ENCODE assay signal across 9 mouse cellular contexts in genomic region chr1:157425741-157426427, GRCm38 (mm10). TPM values are rescaled to one million over a fixed set of nuclear protein-coding genes. Genes with fewer than 3 reads are reported as not detected.
A peak's percentile ranks its signal among the peaks of the same experiment; 100 is the strongest.
DNase-seq lines count a peak whose midpoint lies in the region; ATAC-seq and TF ChIP-seq lines count a peak whose summit lies in the region.
"Had no signal": no experiment of that assay in that cellular context is flagged by ENCODE, and none has a peak within 500 bp of the region (broad histone marks: within the 10 kb centered on the region; RNA-seq: fewer than 3 reads in every experiment).

No protein-coding gene starts in this region.

- TF ChIP-seq CTCF in lung, embryonic 14.5 days (IDR thresholded peaks at IDR 0.05; ENCODE audit: low read depth), result no peak
- no peak for TF ChIP-seq CTCF in brain, embryonic 14.5 days (IDR thresholded peaks at IDR 0.05; ENCODE audit: borderline replicate concordance, extremely low read depth, insufficient read depth, insufficient read length)

- no peak overlapping the region for H3K9ac ChIP-seq in lung, embryonic 14.5 days
- H3K9ac ChIP-seq in hindbrain, embryonic 12.5 days, result no peak overlapping the region
- no peak overlapping the region for H3K9ac ChIP-seq in midbrain, embryonic 14.5 days (replicated peaks; ENCODE audit: low read length)

- no peaks in the 10 kb centered on the region for H3K9me3 ChIP-seq in lung, embryonic 14.5 days (ENCODE audit: low read depth, low read length)
- no peaks in the 10 kb centered on the region for H3K9me3 ChIP-seq in hindbrain, embryonic 12.5 days (replicated peaks)
- H3K9me3 ChIP-seq in midbrain, embryonic 14.5 days (ENCODE audit: control insufficient read depth, low read length), result no peaks in the 10 kb centered on the region

- H3K27me3 ChIP-seq in lung, embryonic 14.5 days (ENCODE audit: insufficient read depth, low read length), result no peaks in the 10 kb centered on the region
- H3K27me3 ChIP-seq in hindbrain, embryonic 12.5 days, result no peaks in the 10 kb centered on the region
- no peaks in the 10 kb centered on the region for H3K27me3 ChIP-seq in midbrain, embryonic 14.5 days (ENCODE audit: control insufficient read depth, insufficient read depth, low read length)

- H3K4me3 ChIP-seq in lung, embryonic 14.5 days (ENCODE audit: low read depth, low read length), result no peak overlapping the region
- no peak overlapping the region for H3K4me3 ChIP-seq in hindbrain, embryonic 12.5 days
- H3K4me3 ChIP-seq in midbrain, embryonic 14.5 days (replicated peaks; ENCODE audit: low read depth, low read length), result no peak overlapping the region

- no peak overlapping the region for H3K27ac ChIP-seq in lung, embryonic 14.5 days (ENCODE audit: low read depth)
- no peak overlapping the region for H3K27ac ChIP-seq in hindbrain, embryonic 12.5 days
- peak overlapping the region; percentile 49 for H3K27ac ChIP-seq in midbrain, embryonic 14.5 days (replicated peaks; ENCODE audit: low read depth, low read length)

- no peak for TF ChIP-seq POLR2A in brain, embryonic 14.5 days (IDR thresholded peaks at IDR 0.05; ENCODE audit: borderline replicate concordance, extremely low read depth, insufficient read depth, insufficient read length, poor library complexity, severe bottlenecking)

- WGBS in lung, embryonic 14.5 days, result 31% methylated on average over 8 of the region's 8 CpGs
- 53% methylated on average over 8 of the region's 8 CpGs for WGBS in hindbrain, embryonic 12.5 days
- WGBS in midbrain, embryonic 14.5 days, result 21% methylated on average over 8 of the region's 8 CpGs

- peak overlapping the region; percentile 38 for H3K4me2 ChIP-seq in lung, embryonic 14.5 days
- peak overlapping the region; percentile 3; the same call in 1 of the 2 replicates for H3K4me2 ChIP-seq in hindbrain, embryonic 12.5 days (replicated peaks)
- H3K4me2 ChIP-seq in midbrain, embryonic 14.5 days (ENCODE audit: low read length), result peak overlapping the region; percentile 34

- ATAC-seq in lung, embryonic 14.5 days (ENCODE audit: insufficient read depth), result peak; percentile 85
- peak; percentile 69; the same call in 1 of the 2 replicates for ATAC-seq in hindbrain, embryonic 12.5 days (ENCODE audit: low FRiP score)
- peak; percentile 64; the same call in 1 of the 2 replicates for ATAC-seq in midbrain, embryonic 14.5 days (ENCODE audit: low FRiP score, low TSS enrichment)

- DNase-seq in lung, embryonic 14.5 days, result peak; percentile 77
- DNase-seq in lung, postnatal 14 days, result no peak
- peak; percentile 91 for DNase-seq in brain, embryonic 14.5 days (ENCODE audit: low read depth)
- DNase-seq in midbrain, embryonic 14.5 days, result peak; percentile 77
- DNase-seq in embryo, embryonic 11 days, result no peak
- DNase-seq in testis, postnatal 14 days (ENCODE audit: low spot score), result no peak
- DNase-seq in gastrocnemius, postnatal 4 days (ENCODE audit: low spot score in 2 of 2), result no peak
- DNase-seq: cerebellum, adult 9-11 months had no signal

- H3K4me1 ChIP-seq in lung, embryonic 14.5 days (ENCODE audit: insufficient read depth), result no peaks in the 10 kb centered on the region
- H3K4me1 ChIP-seq in hindbrain, embryonic 12.5 days, result peaks cover 7% of the 10 kb centered on the region; the same call in 1 of the 2 replicates
- peaks cover 5% of the 10 kb centered on the region; the same call in 1 of the 2 replicates for H3K4me1 ChIP-seq in midbrain, embryonic 14.5 days (ENCODE audit: control insufficient read depth, insufficient read depth, low read length)

- no peaks in the 10 kb centered on the region for H3K36me3 ChIP-seq in lung, embryonic 14.5 days (ENCODE audit: insufficient read depth)
- H3K36me3 ChIP-seq in hindbrain, embryonic 12.5 days, result no peaks in the 10 kb centered on the region
- no peaks in the 10 kb centered on the region for H3K36me3 ChIP-seq in midbrain, embryonic 14.5 days (ENCODE audit: control insufficient read depth, insufficient read depth, low read length)

RNA-seq across cellular contexts. Expression of gene Rasal2, which starts 13.5 kb away (rescaled TPM):
- polyA plus RNA-seq in lung, embryonic 14.5 days (2014; fragmentation: Nextera tagmentation; extraction: Ambion mirVana), result 10.3 TPM in 2 replicates
- polyA plus RNA-seq in brain, embryonic 14.5 days (2012; rRNA removed), result 29.5 and 39.9 TPM in 2 replicates
- 36.1 and 38.7 TPM in 2 replicates for polyA plus RNA-seq in hindbrain, embryonic 12.5 days (2016; fragmentation: Nextera tagmentation; extraction: Ambion mirVana)
- polyA plus RNA-seq in midbrain, embryonic 14.5 days (2014; fragmentation: Nextera tagmentation; extraction: Ambion mirVana), result 48.8 and 64.2 TPM in 2 replicates
- 10 to 100 TPM; 15.7 to 20.9 TPM for total RNA-seq in gastrocnemius, postnatal 4 days (2021)

RNA-seq across cellular contexts. Expression of gene Cryzl2, which starts 32.5 kb away (rescaled TPM):
- polyA plus RNA-seq in lung, embryonic 14.5 days (2014; fragmentation: Nextera tagmentation; extraction: Ambion mirVana), result 10.8 and 14.4 TPM in 2 replicates
- 9.1 and 10.4 TPM in 2 replicates for polyA plus RNA-seq in brain, embryonic 14.5 days (2012; rRNA removed)
- polyA plus RNA-seq in hindbrain, embryonic 12.5 days (2016; fragmentation: Nextera tagmentation; extraction: Ambion mirVana), result 6.0 and 9.4 TPM in 2 replicates
- 6.2 and 7.6 TPM in 2 replicates for polyA plus RNA-seq in midbrain, embryonic 14.5 days (2014; fragmentation: Nextera tagmentation; extraction: Ambion mirVana)
- total RNA-seq in gastrocnemius, postnatal 4 days (2021), result 1 to 10 TPM; 4.3 to 5.6 TPM

Comparison
In these comparisons a context has a peak if more than half of its experiments do, and no peak if none do; other contexts are left out.
1. DNase-seq: peak in lung, embryonic 14.5 days (single experiment), brain, embryonic 14.5 days (single experiment) and midbrain, embryonic 14.5 days (single experiment); none in lung, postnatal 14 days (single experiment), embryo, embryonic 11 days (single experiment), testis, postnatal 14 days (single experiment) and gastrocnemius, postnatal 4 days (0 of 2).
2. Peak in every context shown above with its lines, with median percentiles within 50 percentile points of each other: ATAC-seq and H3K4me2 ChIP-seq.